Mouse (Mus musculus) embryo, embryonic 10 days (tissue): ENCODE measurements at regions not wholly inside any gene's neighbourhood (a gene's known extent, or its start where the extent isn't known, plus 50 kb on each side); places are given as distances from the start of the nearest gene placed in this dataset.

Experiments
- DNase-seq: peaks from one replicate; pipeline ENCODE4 v3.0.0-alpha.2; 2015; ENCODE audit warnings: low spot score

- DNase-seq: no peak
These were observed 582.4 kb downstream of the 1190002N15Rik start for GRCm38 (mm10) chr9:93955235-93956040.

GRCm38 (mm10) chr9:93948671-93949070 is 589.2 kb downstream of the 1190002N15Rik start:
- DNase-seq: no peak

- DNase-seq: no peak
These were observed 590.8 kb downstream of the 1190002N15Rik start for GRCm38 (mm10) chr9:93947053-93947452.

GRCm38 (mm10) chr9:93940193-93940592 is 597.7 kb downstream of the 1190002N15Rik start:
- DNase-seq: no peak

GRCm38 (mm10) chr9:93930684-93931083 is 607.2 kb downstream of the 1190002N15Rik start:
- no peak for DNase-seq

GRCm38 (mm10) chr9:93889256-93889655 is 648.6 kb downstream of the 1190002N15Rik start:
- DNase-seq: peak; percentile 6

GRCm38 (mm10) chr9:93880112-93880511 is 657.8 kb downstream of the 1190002N15Rik start:
- no peak for DNase-seq

- DNase-seq: no peak
These were observed 658.3 kb downstream of the 1190002N15Rik start for GRCm38 (mm10) chr9:93879572-93879971.

GRCm38 (mm10) chr9:93870778-93871177 is 667.1 kb downstream of the 1190002N15Rik start:
- DNase-seq: no peak

- DNase-seq: no peak
These were observed 679.9 kb downstream of the 1190002N15Rik start for GRCm38 (mm10) chr9:93857937-93858336.

- no peak for DNase-seq
These were observed 691.5 kb downstream of the 1190002N15Rik start for GRCm38 (mm10) chr9:93846411-93846810.

- no peak for DNase-seq
These were observed 694.0 kb downstream of the 1190002N15Rik start for GRCm38 (mm10) chr9:93843869-93844268.
